Mouse (Mus musculus): Measurements from ENCODE around the gene Nckap5.

The Nckap5 gene

GRCm38 (mm10) chr1:126765506-126766170 is 65.0 kb downstream of the Nckap5 start:
- no peak for DNase-seq (ENCODE audit: low spot score)

DNA sequence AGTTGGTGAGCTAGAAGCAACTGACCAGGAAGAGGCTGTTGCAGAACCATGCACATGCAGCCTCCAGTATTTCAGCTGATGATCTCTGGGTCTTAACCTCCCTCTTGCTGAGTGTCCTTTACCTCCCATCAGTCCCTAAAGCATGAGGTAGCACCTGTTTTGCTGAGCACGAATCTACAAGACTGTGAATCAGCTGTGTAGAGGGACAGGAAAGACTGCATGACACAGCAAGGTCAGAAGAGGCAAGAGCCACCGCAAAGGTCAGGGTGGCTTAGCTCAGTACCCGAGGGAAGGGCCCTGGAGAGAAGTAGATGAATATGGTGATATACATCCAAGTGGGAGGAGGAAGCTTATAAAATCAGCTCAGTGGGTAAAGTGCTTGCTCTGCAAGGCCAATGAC is 66.4 kb downstream of the Nckap5 start:
- no peak for DNase-seq (ENCODE audit: low spot score)

- no peak for DNase-seq (ENCODE audit: low spot score)
Measured at GRCm38 (mm10) chr1:126763192-126763591, 67.4 kb downstream of the Nckap5 start.

- no peak for DNase-seq (ENCODE audit: low spot score)
Measured at GRCm38 (mm10) chr1:126760386-126760785, 70.2 kb downstream of the Nckap5 start.

GRCm38 (mm10) chr1:126755682-126756081 is 74.9 kb downstream of the Nckap5 start:
- DNase-seq (ENCODE audit: low spot score) = no peak

- DNase-seq (ENCODE audit: low spot score) = no peak
Measured at GRCm38 (mm10) chr1:126753611-126754010, 77.0 kb downstream of the Nckap5 start.

DNA sequence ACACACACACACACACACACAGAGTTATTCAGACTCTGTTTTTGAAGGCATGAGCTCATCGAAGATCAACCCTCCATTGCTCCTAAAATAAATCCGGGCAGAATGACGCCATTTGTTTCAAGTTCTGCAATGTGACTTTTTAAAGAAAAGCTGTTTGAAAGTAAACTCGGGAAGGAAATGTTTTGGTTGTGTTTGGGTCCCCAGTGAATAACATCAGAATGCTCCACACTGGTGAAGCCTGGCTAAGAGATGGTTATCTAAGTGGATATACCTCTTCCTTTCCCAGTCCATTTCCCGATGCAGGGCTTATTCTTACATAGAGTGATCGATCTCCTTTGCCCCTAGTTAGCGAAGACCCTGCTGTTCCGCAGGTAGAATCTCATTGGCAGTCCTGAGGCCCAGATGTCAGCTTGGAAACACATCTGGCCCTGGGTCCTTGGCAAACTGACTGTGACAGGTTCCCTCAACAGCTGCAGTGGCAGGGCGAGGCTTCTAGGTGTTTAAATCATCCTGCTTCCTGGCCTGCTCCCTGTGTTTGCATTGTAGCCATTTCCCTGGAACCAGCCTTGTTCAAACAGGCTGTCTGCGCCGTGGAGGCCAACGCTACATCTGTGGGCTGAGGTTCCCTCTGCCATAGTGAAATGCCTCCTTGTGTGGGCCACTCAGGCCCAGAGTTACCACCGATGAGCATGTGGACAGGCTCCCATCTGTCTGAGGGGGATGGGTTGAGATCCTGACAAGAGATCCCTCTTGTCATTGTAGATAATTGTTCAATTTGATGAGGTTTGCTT is 78.2 kb downstream of the Nckap5 start:
- no peak for DNase-seq (ENCODE audit: low spot score)

GRCm38 (mm10) chr1:126751137-126751536 is 79.5 kb downstream of the Nckap5 start:
- DNase-seq (ENCODE audit: low spot score) = no peak

GRCm38 (mm10) chr1:126750156-126750555 is 80.4 kb downstream of the Nckap5 start:
- DNase-seq (ENCODE audit: low spot score) = no peak

DNA sequence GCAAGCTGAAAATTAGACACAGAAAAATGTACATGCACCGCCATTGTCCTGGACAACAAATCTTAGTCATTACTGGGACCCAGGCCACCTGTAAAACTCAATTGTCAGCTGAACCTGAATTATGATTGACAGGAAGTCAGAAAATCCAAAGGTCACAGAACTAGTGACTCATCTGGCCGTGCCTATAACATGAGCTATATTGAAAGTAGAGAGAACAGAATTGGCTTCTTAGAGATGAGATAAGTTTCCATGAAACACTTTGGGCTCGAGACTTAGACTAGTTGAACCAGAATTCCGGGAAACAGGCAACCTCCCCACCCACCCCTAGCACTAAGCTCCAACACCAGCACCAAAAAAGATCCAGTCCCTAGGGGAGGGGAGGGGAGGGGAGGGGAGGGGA is 82.7 kb downstream of the Nckap5 start:
- DNase-seq (ENCODE audit: low spot score) = no peak

DNA sequence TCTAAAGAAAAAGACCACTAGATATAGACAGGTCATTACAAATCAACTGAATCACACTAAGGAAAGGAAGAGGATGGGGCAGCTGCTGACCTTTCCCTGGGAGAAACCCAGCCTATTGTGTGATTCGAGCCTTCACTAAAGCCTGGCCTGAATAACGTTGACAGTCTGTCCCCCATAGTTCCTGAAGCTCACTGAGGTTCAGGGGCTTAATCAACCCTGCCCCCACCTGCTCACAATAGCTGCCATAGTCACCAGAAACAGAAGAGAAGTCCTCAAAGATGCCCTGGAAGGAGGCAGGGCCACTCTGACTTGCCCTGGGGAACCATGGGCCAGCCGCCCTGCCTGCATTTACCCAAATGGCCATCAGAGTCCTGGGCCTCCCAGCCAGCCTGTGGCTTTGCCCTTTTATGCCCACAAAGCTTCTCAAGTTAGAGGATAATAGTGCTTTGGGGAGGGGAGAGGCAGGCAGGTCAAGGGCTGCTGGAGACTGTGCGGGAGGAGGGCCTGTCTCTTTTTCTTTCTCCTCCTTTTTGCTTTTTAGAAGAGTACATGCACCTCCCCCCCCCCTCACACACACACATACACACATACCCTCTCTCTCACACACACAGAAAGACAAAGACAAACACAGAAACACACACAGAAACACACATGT is 85.0 kb downstream of the Nckap5 start:
- no peak for DNase-seq (ENCODE audit: low spot score)

DNA sequence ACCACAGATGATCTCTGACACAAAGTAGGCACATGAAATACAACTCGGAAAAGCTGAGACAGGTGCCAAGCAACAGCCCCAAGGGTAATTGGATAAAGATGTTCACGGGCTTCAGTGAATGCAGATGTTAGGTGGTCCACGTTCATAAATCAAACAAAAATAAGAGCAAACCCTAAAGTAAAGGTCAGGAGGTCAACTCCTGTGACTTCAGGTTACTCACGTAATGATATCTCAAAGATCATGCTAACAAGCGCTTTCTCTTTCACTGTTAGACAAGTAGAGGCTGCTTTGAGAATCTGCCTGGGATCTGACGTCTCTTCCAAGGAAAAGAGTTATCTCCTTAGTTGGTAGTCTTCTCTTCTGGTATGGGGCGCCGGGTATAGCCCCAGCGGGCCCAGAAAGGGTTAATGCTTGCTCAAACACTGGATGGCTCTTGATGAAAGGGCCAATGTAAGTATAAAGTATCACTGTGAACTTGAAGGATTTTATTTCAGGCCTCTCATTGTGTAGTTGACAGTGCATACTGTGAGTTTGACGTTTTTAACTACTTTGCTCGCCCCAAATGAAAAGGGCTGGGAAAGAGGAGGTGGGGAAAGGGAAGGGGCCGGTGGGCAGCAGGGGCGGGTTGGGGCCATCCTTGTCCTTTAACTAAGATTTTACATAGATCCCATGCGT is 85.8 kb downstream of the Nckap5 start:
- no peak for DNase-seq (ENCODE audit: low spot score)

DNA sequence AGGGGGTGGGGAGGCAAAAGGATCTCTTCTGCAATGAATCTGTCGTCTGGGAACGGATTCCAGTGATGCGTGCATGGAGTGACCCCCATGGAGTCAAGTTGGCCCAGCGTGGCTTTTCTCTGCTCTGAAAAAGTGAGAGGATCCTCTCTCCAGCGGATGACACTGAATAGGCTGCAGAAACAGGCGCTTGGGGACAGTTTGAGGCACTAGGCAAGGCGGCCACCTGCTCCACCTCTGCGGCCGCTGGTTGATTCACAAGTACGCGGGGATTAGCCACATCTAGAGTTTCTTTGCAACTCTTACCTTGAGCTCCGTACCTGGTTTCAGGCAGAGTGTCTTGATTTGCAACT is 92.3 kb downstream of the Nckap5 start:
- DNase-seq (ENCODE audit: low spot score) = no peak

- no peak for DNase-seq (ENCODE audit: low spot score)
Measured at GRCm38 (mm10) chr1:126737554-126738290, 92.9 kb downstream of the Nckap5 start.

- no peak for DNase-seq (ENCODE audit: low spot score)
Measured at GRCm38 (mm10) chr1:126731691-126732090, 98.9 kb downstream of the Nckap5 start.

GRCm38 (mm10) chr1:126726400-126727055 is 104.1 kb downstream of the Nckap5 start:
- no peak for DNase-seq (ENCODE audit: low spot score)

DNA sequence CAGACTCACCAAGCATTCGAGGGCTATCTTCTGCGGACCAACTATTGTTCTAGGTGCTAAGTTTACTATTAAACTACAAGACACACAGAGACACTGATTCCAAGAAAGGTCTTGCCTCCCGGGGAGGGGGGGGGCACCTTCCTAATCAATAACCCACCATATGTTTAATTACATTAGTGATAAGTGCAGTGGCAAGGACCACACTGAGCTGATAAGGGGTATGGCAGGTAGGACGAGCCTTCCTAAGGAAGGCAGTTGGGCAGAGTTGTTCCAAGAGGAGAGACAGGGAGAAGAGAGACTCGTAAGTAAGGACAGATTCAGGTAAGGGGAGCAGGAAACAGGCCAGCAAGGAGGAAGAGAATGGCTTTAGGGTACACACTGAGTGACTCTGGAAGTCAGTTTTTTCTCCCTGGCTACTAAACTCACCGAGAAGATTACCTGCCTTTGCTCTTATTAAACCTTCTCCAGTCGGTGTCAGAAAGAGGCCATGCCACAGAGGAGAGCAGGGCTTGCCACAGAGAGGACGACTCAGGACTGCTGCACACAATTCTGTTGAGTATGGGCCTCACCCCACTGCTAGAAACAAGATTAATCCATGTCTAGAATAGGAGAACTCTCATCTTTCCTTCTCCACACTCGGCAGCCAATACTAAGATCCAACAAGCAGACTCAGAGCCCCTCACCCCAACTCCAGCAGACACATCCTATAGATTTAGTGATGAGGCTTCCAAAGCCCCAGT is 104.8 kb downstream of the Nckap5 start:
- DNase-seq (ENCODE audit: low spot score) = no peak

DNA sequence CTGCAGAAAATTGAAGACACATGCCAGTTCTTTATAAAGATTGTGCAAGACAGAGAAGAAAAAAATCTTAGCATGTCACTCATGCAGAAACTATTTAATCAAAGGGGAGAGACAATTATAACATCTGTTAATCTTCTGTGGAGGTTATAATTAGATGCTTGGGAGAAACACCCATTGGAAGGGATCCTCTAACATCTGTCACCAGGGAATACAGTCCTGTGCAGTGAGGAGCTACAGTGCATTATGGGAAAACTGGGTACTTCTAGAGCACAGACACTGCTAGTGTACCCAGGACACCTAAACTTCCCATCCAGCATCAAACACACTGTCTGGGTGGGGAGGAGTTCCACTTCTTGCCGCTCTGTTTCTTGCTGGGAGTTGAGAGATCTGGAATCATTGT is 108.7 kb downstream of the Nckap5 start:
- no peak for DNase-seq (ENCODE audit: low spot score)

DNA sequence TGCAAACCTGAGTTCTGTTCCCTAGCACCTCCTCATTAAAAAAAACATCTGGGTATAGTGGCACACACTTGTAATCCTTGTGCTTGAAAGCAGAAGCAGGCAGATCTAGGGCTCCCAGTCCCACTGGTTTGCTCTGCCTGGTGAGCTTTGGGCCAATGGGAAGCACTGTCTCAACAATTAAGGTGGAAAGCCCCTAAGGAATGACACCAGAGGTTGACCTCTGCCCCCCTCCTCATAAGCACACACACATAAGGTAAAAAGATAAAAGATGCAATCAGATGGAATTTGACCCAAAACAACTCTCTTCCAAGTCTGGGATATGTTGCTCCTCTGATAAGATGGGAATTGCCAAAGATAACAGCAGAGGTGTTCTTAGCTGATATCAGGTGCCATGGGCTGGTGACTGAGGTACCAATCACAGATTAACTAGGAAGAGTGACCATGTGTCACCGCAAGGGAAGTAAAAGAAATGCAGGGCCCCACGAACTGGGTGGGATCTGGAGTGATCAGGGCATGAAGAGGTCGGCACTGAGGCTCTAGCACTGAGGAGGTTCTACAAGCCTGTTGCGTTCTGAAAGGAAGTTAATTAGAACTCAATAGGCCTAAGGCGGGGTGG is 110.8 kb downstream of the Nckap5 start:
- no peak for DNase-seq (ENCODE audit: low spot score)

GRCm38 (mm10) chr1:126706611-126707010 is 124.0 kb downstream of the Nckap5 start:
- DNase-seq (ENCODE audit: low spot score) = no peak
